Mouse (Mus musculus): ENCODE measurements around the gene Gm15093. TPM values are rescaled to one million over a fixed set of nuclear protein-coding genes. Genes with fewer than 3 reads are reported as not detected.
"Not testable (repeated sequence)": the region's sequence is repeated elsewhere in the genome, so short reads cannot be mapped to it uniquely, and the experiment has no call there.

Gene Gm15093
- not detected in 2 replicates for polyA plus RNA-seq (2015; fragmentation: Nextera tagmentation; extraction: Ambion mirVana)

DNA sequence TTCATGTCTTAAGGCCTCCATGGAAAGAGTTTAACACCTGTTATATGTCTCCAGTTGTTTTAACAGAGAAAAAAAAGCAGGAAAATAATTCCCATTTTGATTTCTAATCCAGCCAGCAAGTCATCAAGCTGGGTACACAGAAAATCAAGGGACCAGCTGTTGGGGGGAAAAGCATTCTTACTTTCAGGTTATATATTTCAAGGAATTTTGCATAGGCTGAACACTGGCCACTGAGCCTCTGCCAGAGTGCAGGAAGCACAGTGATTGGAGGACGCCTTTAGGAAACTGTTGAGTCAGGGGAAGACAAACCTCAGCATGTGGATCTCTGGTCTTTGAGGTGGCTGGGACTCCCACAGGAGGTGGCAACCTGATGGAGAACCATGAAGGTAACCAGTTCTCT, at the start of gene Gm15093:
TSS of gene Gm15093 (plus strand) at position 301 of the 400 bp plus-strand sequence.
- H3K9ac ChIP-seq (replicated peaks; ENCODE audit: low read depth); H3K4me1 ChIP-seq (ENCODE audit: insufficient read depth, low read depth, low read length); H3K36me3 ChIP-seq (ENCODE audit: insufficient read depth, low read length); H3K4me2 ChIP-seq (replicated peaks; ENCODE audit: low read depth, low read length); DNase-seq (ENCODE audit: low spot score); H3K27ac ChIP-seq (ENCODE audit: low read length); H3K4me3 ChIP-seq (ENCODE audit: low read depth, low read length); H3K27me3 ChIP-seq (replicated peaks; ENCODE audit: insufficient read depth, low read length); ATAC-seq; H3K9me3 ChIP-seq (ENCODE audit: low read length): not testable (repeated sequence)
- WGBS: no CpG with 5 or more reads among the region's 1 CpGs

Other genes starting within 250 kb of the Gm15093 start
- not detected in 2 replicates for gene Ott, start 198.1 kb upstream of the Gm15093 start, polyA plus RNA-seq (2015; fragmentation: Nextera tagmentation; extraction: Ambion mirVana)
- not detected in 2 replicates for gene Gm15085, start 175.2 kb downstream of the Gm15093 start, polyA plus RNA-seq (2015; fragmentation: Nextera tagmentation; extraction: Ambion mirVana)

Measured in lung, postnatal 0 days (tissue).